ENCODE assay signal across 17 mouse cellular contexts in genomic region chr9:12587289-12588057, GRCm38 (mm10).
"Had no signal": no experiment of that assay in that cellular context is flagged by ENCODE, and none has a peak within 500 bp of the region (broad histone marks: within the 10 kb centered on the region; RNA-seq: fewer than 3 reads in every experiment).

No protein-coding gene starts in this region.

- H3K4me2 ChIP-seq: limb, embryonic 15.5 days; liver, embryonic 12.5 days; lung, embryonic 14.5 days had no signal

- H3K36me3 ChIP-seq: limb, embryonic 15.5 days; liver, embryonic 12.5 days had no signal

- H3K4me3 ChIP-seq: limb, embryonic 15.5 days; liver, embryonic 12.5 days; megakaryocyte, embryonic 14.5 days; myocyte had no signal

- H3K27ac ChIP-seq: limb, embryonic 15.5 days; liver, embryonic 12.5 days; macrophage had no signal

- H3K4me1 ChIP-seq: limb, embryonic 15.5 days; liver, embryonic 12.5 days; megakaryocyte, embryonic 14.5 days had no signal

- H3K9me3 ChIP-seq: limb, embryonic 15.5 days; liver, embryonic 12.5 days; megakaryocyte, embryonic 14.5 days had no signal

- H3K9ac ChIP-seq: limb, embryonic 15.5 days; liver, embryonic 12.5 days; lung, embryonic 14.5 days had no signal

- ATAC-seq: liver, embryonic 12.5 days had no signal

- DNase-seq: kidney, adult 8-10 months; kidney, postnatal 25 days; layer of hippocampus, adult 9-11 months; layer of hippocampus, postnatal 36 days; lung, embryonic 14.5 days; lung, postnatal 10 days; midbrain, embryonic 14.5 days; retina, postnatal 1 day; right cerebral cortex, postnatal 4 days; spleen, adult 18-20 months; thymus, adult 18-20 months; thymus, postnatal 25 days had no signal

- H3K27me3 ChIP-seq: limb, embryonic 15.5 days; liver, embryonic 12.5 days; megakaryocyte, embryonic 14.5 days had no signal
